Mouse (Mus musculus) spleen, adult 2 months (tissue): ENCODE data around the gene Chmp5.
A peak's percentile ranks its signal among the peaks of the same experiment; 100 is the strongest.

ENCODE experiments used
- CTCF ChIP-seq: fragments of 200-500 bp; IDR thresholded peaks from 2 replicates; pipeline ENCODE4 v1.5.1; 2011; ENCODE audit warnings: mild to moderate bottlenecking, inconsistent platforms; ENCODE audit not compliant: insufficient read depth, insufficient read length, insufficient replicate concordance; ENCODE audit errors: extremely low read depth
- POLR2A ChIP-seq: fragments of 200-500 bp; IDR thresholded peaks from 2 replicates; pipeline ENCODE4 v1.6.1; 2011; ENCODE audit warnings: low read depth, low read length, inconsistent platforms

- TF ChIP-seq CTCF (peak; percentile 41; the same call in 1 of the 2 replicates), POLR2A (no peak)
These were observed 23.5 kb downstream of the Chmp5 start for GRCm38 (mm10) chr4:40971744-40972143.
